In the genomic region with DNA sequence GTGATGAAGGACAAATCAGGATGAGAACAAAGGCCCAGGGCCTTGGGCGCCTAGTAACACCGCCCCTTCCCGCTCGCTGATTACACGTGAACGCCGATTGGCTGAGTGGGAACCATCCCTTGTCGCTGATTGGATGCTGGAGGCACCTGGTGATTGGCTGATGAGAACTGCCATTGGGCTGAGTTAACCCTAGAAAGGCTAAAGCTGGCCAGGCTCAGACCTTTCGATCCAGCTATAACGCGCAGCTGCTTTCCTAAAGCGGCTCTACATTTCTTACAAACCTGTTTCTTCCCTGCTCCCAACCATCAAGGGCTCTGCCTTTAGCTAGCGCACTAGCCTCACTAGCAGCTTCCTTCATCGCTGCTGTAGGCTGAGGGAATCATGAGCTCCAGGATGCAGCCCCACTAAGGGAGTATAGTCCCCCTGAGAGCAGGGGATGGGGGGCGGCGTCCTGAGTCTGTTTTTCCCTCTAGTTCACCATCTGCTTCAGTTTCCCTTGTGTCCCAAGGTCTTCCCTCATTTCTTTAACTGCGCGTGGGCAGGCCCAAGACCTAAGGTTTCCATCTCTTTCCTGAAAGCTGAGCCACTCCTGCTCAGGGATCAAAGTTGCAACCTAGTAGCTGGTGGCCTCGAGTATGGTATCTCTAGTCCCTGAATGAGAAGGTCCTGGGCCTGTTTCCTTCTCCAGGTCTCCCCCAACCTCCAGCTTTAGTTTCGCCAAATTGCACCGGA, we compare ENCODE assay signal across 7 mouse cellular contexts. TPM values are rescaled to one million over a fixed set of nuclear protein-coding genes. Genes with fewer than 3 reads are reported as not detected.
DNase-seq lines count a peak whose midpoint lies in the region; ATAC-seq lines count a peak whose summit lies in the region.

No protein-coding gene starts in this region.

- peak; percentile 90 for ATAC-seq in embryonic facial prominence, embryonic 11.5 days (replicated peaks; ENCODE audit: insufficient number of reproducible peaks, low FRiP score, low TSS enrichment, low read depth)
- ATAC-seq in granulocyte monocyte progenitor cell, adult 5-6 weeks (replicated peaks; ENCODE audit: poor library complexity, severe bottlenecking) = peak; percentile 77
- peak; percentile 92 for ATAC-seq in midbrain, embryonic 13.5 days

- peak overlapping the region; percentile 97 for H3K4me2 ChIP-seq in embryonic facial prominence, embryonic 11.5 days (ENCODE audit: low read depth, low read length)
- peak overlapping the region; percentile 80 for H3K4me2 ChIP-seq in midbrain, embryonic 13.5 days (replicated peaks)

- no peaks in the 10 kb centered on the region for H3K9me3 ChIP-seq in embryonic facial prominence, embryonic 11.5 days (replicated peaks; ENCODE audit: control insufficient read depth, low read length)
- H3K9me3 ChIP-seq in limb, embryonic 10.5 days (replicated peaks) = no peaks in the 10 kb centered on the region
- H3K9me3 ChIP-seq in midbrain, embryonic 13.5 days = no peaks in the 10 kb centered on the region

- H3K27ac ChIP-seq in embryonic facial prominence, embryonic 11.5 days (replicated peaks; ENCODE audit: low read depth, low read length) = peak overlapping the region; percentile 81
- peak overlapping the region; percentile 95 for H3K27ac ChIP-seq in limb, embryonic 10.5 days
- peak overlapping the region; percentile 93 for H3K27ac ChIP-seq in midbrain, embryonic 13.5 days

- H3K27me3 ChIP-seq in embryonic facial prominence, embryonic 11.5 days (ENCODE audit: control insufficient read depth, insufficient read depth, low read length) = no peaks in the 10 kb centered on the region
- H3K27me3 ChIP-seq in limb, embryonic 10.5 days (ENCODE audit: low read depth, poor library complexity, severe bottlenecking) = peaks cover 18% of the 10 kb centered on the region
- H3K27me3 ChIP-seq in midbrain, embryonic 13.5 days = peaks cover 7% of the 10 kb centered on the region; the same call in 1 of the 2 replicates

- H3K9ac ChIP-seq in embryonic facial prominence, embryonic 11.5 days (replicated peaks; ENCODE audit: low read length) = peak overlapping the region; percentile 85
- H3K9ac ChIP-seq in midbrain, embryonic 13.5 days (replicated peaks) = peak overlapping the region; percentile 76

- H3K4me3 ChIP-seq in embryonic facial prominence, embryonic 11.5 days (ENCODE audit: low read depth, low read length) = peak overlapping the region; percentile 81
- peak overlapping the region; percentile 88 for H3K4me3 ChIP-seq in limb, embryonic 10.5 days
- peak overlapping the region; percentile 55 for H3K4me3 ChIP-seq in midbrain, embryonic 13.5 days (replicated peaks)

- DNase-seq in adrenal gland, postnatal 14 days = peak; percentile 97
- peak; percentile 99 for DNase-seq in embryonic facial prominence, embryonic 11.5 days (ENCODE audit: low spot score)
- DNase-seq in kidney, adult 11 months = peak; percentile 95
- DNase-seq in limb, embryonic 10.5 days (ENCODE audit: low spot score) = peak; percentile 94
- peak; percentile 77 for DNase-seq in spleen, adult 12 weeks (ENCODE audit: low spot score)

- peaks cover 4% of the 10 kb centered on the region; the same call in 1 of the 2 replicates for H3K36me3 ChIP-seq in embryonic facial prominence, embryonic 11.5 days (replicated peaks; ENCODE audit: control insufficient read depth, insufficient read depth, low read depth, low read length)
- H3K36me3 ChIP-seq in limb, embryonic 10.5 days = peaks cover 32% of the 10 kb centered on the region
- H3K36me3 ChIP-seq in midbrain, embryonic 13.5 days = peaks cover 28% of the 10 kb centered on the region

- under 1% methylated on average over 21 of the region's 21 CpGs for WGBS in embryonic facial prominence, embryonic 11.5 days
- under 1% methylated on average over 21 of the region's 21 CpGs for WGBS in limb, embryonic 10.5 days
- WGBS in midbrain, embryonic 13.5 days = under 1% methylated on average over 21 of the region's 21 CpGs

- peaks cover 3% of the 10 kb centered on the region for H3K4me1 ChIP-seq in embryonic facial prominence, embryonic 11.5 days (ENCODE audit: control insufficient read depth, insufficient read depth, low read length)
- peaks cover 37% of the 10 kb centered on the region for H3K4me1 ChIP-seq in limb, embryonic 10.5 days
- H3K4me1 ChIP-seq in midbrain, embryonic 13.5 days (replicated peaks) = peaks cover 39% of the 10 kb centered on the region

RNA-seq across cellular contexts. Expression of a gene that starts 3.0 kb away (rescaled TPM):
- total RNA-seq in adrenal gland, postnatal 14 days (2021) = 86.1 and 91.1 TPM in 2 replicates
- 135 and 142 TPM in 2 replicates for polyA plus RNA-seq in embryonic facial prominence, embryonic 11.5 days (2014; fragmentation: Nextera tagmentation; extraction: Ambion mirVana)
- 22.0 and 30.8 TPM in 2 replicates for total RNA-seq in granulocyte monocyte progenitor cell, adult 5-6 weeks (2014; fragmentation: Nextera tagmentation)
- total RNA-seq in granulocyte monocyte progenitor cell, adult 5-6 weeks (2017) = 45.8 and 62.2 TPM in 2 replicates
- polyA plus RNA-seq in limb, embryonic 10.5 days (2016; fragmentation: Nextera tagmentation; extraction: Ambion mirVana) = 115 and 130 TPM in 2 replicates
- polyA plus RNA-seq in midbrain, embryonic 13.5 days (2015; fragmentation: Nextera tagmentation; extraction: Ambion mirVana) = 159 and 182 TPM in 2 replicates

RNA-seq across cellular contexts. Expression of a gene that starts 3.1 kb away (rescaled TPM):
- 14.5 and 14.6 TPM in 2 replicates for total RNA-seq in adrenal gland, postnatal 14 days (2021)
- 6.1 and 6.6 TPM in 2 replicates for polyA plus RNA-seq in embryonic facial prominence, embryonic 11.5 days (2014; fragmentation: Nextera tagmentation; extraction: Ambion mirVana)
- not detected in 2 replicates for total RNA-seq in granulocyte monocyte progenitor cell, adult 5-6 weeks (2014; fragmentation: Nextera tagmentation)
- total RNA-seq in granulocyte monocyte progenitor cell, adult 5-6 weeks (2017) = 0.36 TPM in 1 of 2 replicates, not detected in the other
- polyA plus RNA-seq in limb, embryonic 10.5 days (2016; fragmentation: Nextera tagmentation; extraction: Ambion mirVana) = 6.4 and 7.3 TPM in 2 replicates
- polyA plus RNA-seq in midbrain, embryonic 13.5 days (2015; fragmentation: Nextera tagmentation; extraction: Ambion mirVana) = 4.6 and 5.0 TPM in 2 replicates

RNA-seq across cellular contexts. Expression of a gene that starts 22.2 kb away (rescaled TPM):
- total RNA-seq in adrenal gland, postnatal 14 days (2021) = 1.6 and 2.9 TPM in 2 replicates
- polyA plus RNA-seq in embryonic facial prominence, embryonic 11.5 days (2014; fragmentation: Nextera tagmentation; extraction: Ambion mirVana) = 36.6 and 43.0 TPM in 2 replicates
- total RNA-seq in granulocyte monocyte progenitor cell, adult 5-6 weeks (2014; fragmentation: Nextera tagmentation) = not detected in 2 replicates
- not detected in 2 replicates for total RNA-seq in granulocyte monocyte progenitor cell, adult 5-6 weeks (2017)
- polyA plus RNA-seq in limb, embryonic 10.5 days (2016; fragmentation: Nextera tagmentation; extraction: Ambion mirVana) = 44.0 and 56.6 TPM in 2 replicates
- polyA plus RNA-seq in midbrain, embryonic 13.5 days (2015; fragmentation: Nextera tagmentation; extraction: Ambion mirVana) = 135 and 136 TPM in 2 replicates

RNA-seq across cellular contexts. Expression of a gene that starts 27.9 kb away (rescaled TPM):
- 46.2 and 53.7 TPM in 2 replicates for total RNA-seq in adrenal gland, postnatal 14 days (2021)
- 119 and 132 TPM in 2 replicates for polyA plus RNA-seq in embryonic facial prominence, embryonic 11.5 days (2014; fragmentation: Nextera tagmentation; extraction: Ambion mirVana)
- 23.8 and 29.4 TPM in 2 replicates for total RNA-seq in granulocyte monocyte progenitor cell, adult 5-6 weeks (2014; fragmentation: Nextera tagmentation)
- 23.0 and 25.3 TPM in 2 replicates for total RNA-seq in granulocyte monocyte progenitor cell, adult 5-6 weeks (2017)
- polyA plus RNA-seq in limb, embryonic 10.5 days (2016; fragmentation: Nextera tagmentation; extraction: Ambion mirVana) = 181 and 187 TPM in 2 replicates
- 113 and 123 TPM in 2 replicates for polyA plus RNA-seq in midbrain, embryonic 13.5 days (2015; fragmentation: Nextera tagmentation; extraction: Ambion mirVana)

RNA-seq across cellular contexts. Expression of a gene that starts 31.7 kb away (rescaled TPM):
- 8.3 and 10.2 TPM in 2 replicates for total RNA-seq in adrenal gland, postnatal 14 days (2021)
- polyA plus RNA-seq in embryonic facial prominence, embryonic 11.5 days (2014; fragmentation: Nextera tagmentation; extraction: Ambion mirVana) = 24.5 and 26.6 TPM in 2 replicates
- 36.0 and 39.4 TPM in 2 replicates for total RNA-seq in granulocyte monocyte progenitor cell, adult 5-6 weeks (2014; fragmentation: Nextera tagmentation)
- 32.1 and 36.0 TPM in 2 replicates for total RNA-seq in granulocyte monocyte progenitor cell, adult 5-6 weeks (2017)
- 54.7 and 60.2 TPM in 2 replicates for polyA plus RNA-seq in limb, embryonic 10.5 days (2016; fragmentation: Nextera tagmentation; extraction: Ambion mirVana)
- polyA plus RNA-seq in midbrain, embryonic 13.5 days (2015; fragmentation: Nextera tagmentation; extraction: Ambion mirVana) = 10.1 and 11.0 TPM in 2 replicates

Comparison
In these comparisons a context has a peak if more than half of its experiments do, and no peak if none do; other contexts are left out.
1. Peak in every context shown above with its lines: DNase-seq, ATAC-seq, H3K4me3 ChIP-seq and H3K27ac ChIP-seq.